Mouse (Mus musculus) liver, adult 2 months (tissue): ENCODE data around the gene Gatad1.

Experiments used
- CTCF ChIP-seq: fragments of 200-500 bp; IDR thresholded peaks from 2 replicates; pipeline ENCODE4 v1.5.1; 2011; ENCODE audit warnings: low read depth, low read length, control low read depth
- POLR2A ChIP-seq: fragments of 200-500 bp; IDR thresholded peaks from 2 replicates; pipeline ENCODE4 v1.6.1; 2011; ENCODE audit warnings: low read length, control low read depth; ENCODE audit not compliant: insufficient read depth; ENCODE audit errors: extremely low read depth

- TF ChIP-seq CTCF (peak; percentile 56; the same call in 1 of the 2 replicates), POLR2A (no peak)
These were observed 9.8 kb downstream of the Gatad1 start for GRCm38 (mm10) chr5:3646991-3647707.
